Mouse (Mus musculus) hindbrain, postnatal 0 days (tissue): Measurements from ENCODE around the gene Il15. TPM values are rescaled to one million over a fixed set of nuclear protein-coding genes. Genes with fewer than 3 reads are reported as not detected.
A peak's percentile ranks its signal among the peaks of the same experiment; 100 is the strongest.

Experiments used
- ATAC-seq: fragments of 200-750 bp; cut with Nextera tagmentation; 2 replicates; pipeline ENCODE4 v1.8.0; 2017; ENCODE audit warnings: mild to moderate bottlenecking, moderate TSS enrichment, moderate library complexity
- DNase-seq: peaks from one replicate; pipeline ENCODE4 v3.0.0-alpha.2; 2015; ENCODE audit warnings: low spot score
- H3K27ac ChIP-seq: fragments of 300-500 bp; sonication (generic); 2 replicates; pipeline ENCODE4 v1.5.1; 2014; ENCODE audit warnings: mild to moderate bottlenecking
- H3K27me3 ChIP-seq: fragments of 300-500 bp; sonication (generic); 2 replicates; pipeline ENCODE4 v1.6.1; 2014; ENCODE audit warnings: low read length, mixed read lengths; ENCODE audit not compliant: insufficient read depth
- H3K36me3 ChIP-seq: fragments of 300-500 bp; sonication (generic); 2 replicates; pipeline ENCODE4 v1.6.1; 2014; ENCODE audit warnings: low read length, mixed read lengths; ENCODE audit not compliant: insufficient read depth
- H3K4me1 ChIP-seq: fragments of 300-500 bp; sonication (generic); 2 replicates; pipeline ENCODE4 v1.6.1; 2014; ENCODE audit warnings: antibody characterized with exemption, low read length, mixed read lengths; ENCODE audit not compliant: insufficient read depth
- H3K4me2 ChIP-seq: fragments of 300-500 bp; sonication (generic); 2 replicates; pipeline ENCODE4 v1.6.1; 2014; ENCODE audit warnings: low read depth, mild to moderate bottlenecking, low read length, moderate library complexity, mixed read lengths
- H3K4me3 ChIP-seq: fragments of 300-500 bp; sonication (generic); 2 replicates; pipeline ENCODE4 v1.5.1; 2014; ENCODE audit warnings: low read length
- H3K9ac ChIP-seq: fragments of 300-500 bp; sonication (generic); replicated peaks from 2 replicates; pipeline ENCODE4 v1.6.1; 2014; ENCODE audit warnings: mild to moderate bottlenecking, low read length, moderate library complexity, mixed read lengths
- H3K9me3 ChIP-seq: fragments of 300-500 bp; sonication (generic); 2 replicates; pipeline ENCODE4 v1.6.1; 2016; ENCODE audit warnings: low read length, mixed read lengths
- CTCF ChIP-seq: IDR thresholded peaks from 2 replicates; pipeline ENCODE4 v1.5.1; 2016; ENCODE audit warnings: antibody characterized with exemption, control low read depth, low read depth
- WGBS: fragments of 180-500 bp; shearing (Covaris S2); extraction: QIAGEN DNeasy Blood & Tissue Kit; methylation state at CpG from one replicate; pipeline ENCODE4 v1.1.7; 2014; 5-methylcytosine and 5-hydroxymethylcytosine counted together
- polyA plus RNA-seq: library from polyadenylated mRNA; unstranded; fragments of >200 nt; fragmentation: Nextera tagmentation; extraction: Ambion mirVana; gene quantifications from 2 replicates; pipeline ENCODE4 v1.2.1, GENCODE M21; 2015
- total RNA-seq: library from RNA; depleted of rRNA; stranded (reverse); fragments of >200 nt; gene quantifications from 2 replicates; pipeline ENCODE4 v1.2.3, GENCODE M21; 2014

The Il15 gene
- total and polyA plus RNA-seq, 2 experiments from 2014 or later, result 0.73 to 1.1 TPM

GRCm38 (mm10) chr8:82402261-82402685 is 749 bp downstream of the Il15 start:
- peak; percentile 9 for DNase-seq
- Histone ChIP-seq H3K9ac (peak overlapping the region; percentile 31; the same call in 1 of the 2 replicates), H3K27ac (no peak overlapping the region), H3K4me3 (peak overlapping the region; percentile 37), H3K27me3 (no peaks in the 10 kb centered on the region), H3K9me3 (no peaks in the 10 kb centered on the region), H3K4me2 (peak overlapping the region; percentile 63), H3K36me3 (no peaks in the 10 kb centered on the region), H3K4me1 (peaks cover 5% of the 10 kb centered on the region; the same call in 1 of the 2 replicates)
- no peak for ATAC-seq
- TF ChIP-seq CTCF, result no peak
- WGBS, result 3% methylated on average over 13 of the region's 13 CpGs

GRCm38 (mm10) chr8:82401490-82401889 is 1.5 kb downstream of the Il15 start:
- ATAC-seq (no peak), DNase-seq (no peak)
- 40% methylated on average over 6 of the region's 6 CpGs for WGBS
- Histone ChIP-seq H3K4me2 (peak overlapping the region; percentile 63), H3K9ac (no peak overlapping the region), H3K27ac (no peak overlapping the region), H3K9me3 (no peaks in the 10 kb centered on the region), H3K4me3 (0 out of 2 replicates have a peak overlapping the region, but pooled peaks have one; percentile 37), H3K36me3 (no peaks in the 10 kb centered on the region), H3K27me3 (no peaks in the 10 kb centered on the region), H3K4me1 (peaks cover 5% of the 10 kb centered on the region; the same call in 1 of the 2 replicates)
- TF ChIP-seq CTCF, result no peak

GRCm38 (mm10) chr8:82401059-82401458 is 2.0 kb downstream of the Il15 start:
- ATAC-seq (no peak), DNase-seq (no peak)
- H3K36me3 ChIP-seq, result no peaks in the 10 kb centered on the region
- H3K27me3 ChIP-seq, result no peaks in the 10 kb centered on the region
- TF ChIP-seq CTCF, result no peak
- WGBS, result 70% methylated on average over 2 of the region's 2 CpGs
- H3K4me2 ChIP-seq, result no peak overlapping the region
- H3K9ac ChIP-seq, result no peak overlapping the region
- H3K27ac ChIP-seq, result no peak overlapping the region
- H3K4me1 ChIP-seq, result peaks cover 5% of the 10 kb centered on the region; the same call in 1 of the 2 replicates
- H3K4me3 ChIP-seq, result no peak overlapping the region
- no peaks in the 10 kb centered on the region for H3K9me3 ChIP-seq

- WGBS, result 48% methylated on average over 2 of the region's 2 CpGs
- Histone ChIP-seq H3K9ac (no peak overlapping the region), H3K27ac (no peak overlapping the region), H3K4me2 (no peak overlapping the region), H3K4me1 (peaks cover 5% of the 10 kb centered on the region; the same call in 1 of the 2 replicates), H3K9me3 (no peaks in the 10 kb centered on the region), H3K4me3 (no peak overlapping the region), H3K36me3 (no peaks in the 10 kb centered on the region), H3K27me3 (no peaks in the 10 kb centered on the region)
- no peak for TF ChIP-seq CTCF
- no peak for DNase-seq
- no peak for ATAC-seq
These were observed 2.6 kb downstream of the Il15 start for GRCm38 (mm10) chr8:82400376-82400775.

GRCm38 (mm10) chr8:82398546-82398945 is 4.5 kb downstream of the Il15 start:
- H3K36me3 ChIP-seq, result no peaks in the 10 kb centered on the region
- H3K4me1 ChIP-seq, result peaks cover 5% of the 10 kb centered on the region; the same call in 1 of the 2 replicates
- TF ChIP-seq CTCF, result no peak
- ATAC-seq (no peak), DNase-seq (no peak)
- H3K9ac ChIP-seq, result no peak overlapping the region
- H3K4me2 ChIP-seq, result no peak overlapping the region
- no peaks in the 10 kb centered on the region for H3K9me3 ChIP-seq
- H3K4me3 ChIP-seq, result no peak overlapping the region
- H3K27ac ChIP-seq, result no peak overlapping the region
- H3K27me3 ChIP-seq, result no peaks in the 10 kb centered on the region
- 92% methylated on average over 2 of the region's 2 CpGs for WGBS

GRCm38 (mm10) chr8:82391258-82391657 is 11.8 kb downstream of the Il15 start:
- TF ChIP-seq CTCF, result no peak
- H3K27me3 ChIP-seq, result no peaks in the 10 kb centered on the region

GRCm38 (mm10) chr8:82388356-82388902 is 14.6 kb downstream of the Il15 start:
- Histone ChIP-seq H3K4me3 (no peak overlapping the region), H3K4me2 (no peak overlapping the region), H3K4me1 (no peaks in the 10 kb centered on the region), H3K9ac (no peak overlapping the region), H3K27me3 (no peaks in the 10 kb centered on the region), H3K36me3 (no peaks in the 10 kb centered on the region), H3K9me3 (no peaks in the 10 kb centered on the region), H3K27ac (no peak overlapping the region)
- no peak for TF ChIP-seq CTCF
- ATAC-seq (no peak), DNase-seq (no peak)
- WGBS, result 93% methylated on average over 1 of the region's 1 CpGs

More at GRCm38 (mm10) chr8:82391258-82391657, 11.8 kb downstream of the Il15 start:
- no peaks in the 10 kb centered on the region for H3K36me3 ChIP-seq
- H3K9me3 ChIP-seq, result no peaks in the 10 kb centered on the region
- H3K4me1 ChIP-seq, result no peaks in the 10 kb centered on the region
- DNase-seq (no peak), ATAC-seq (no peak)
- no peak overlapping the region for H3K4me3 ChIP-seq
- no peak overlapping the region for H3K27ac ChIP-seq
- no peak overlapping the region for H3K9ac ChIP-seq
- H3K4me2 ChIP-seq, result no peak overlapping the region
